Mouse (Mus musculus) cerebellum, postnatal 10 days (tissue): Measurements from ENCODE around the gene Tspan14.
A peak's percentile ranks its signal among the peaks of the same experiment; 100 is the strongest.

Source experiments
- DNase-seq, 2 experiments: peaks; one replicate each; pipeline ENCODE4 v3.0.0; 2021; ENCODE audit warnings: mixed read lengths in 2 of 2

The Tspan14 gene

GRCm38 (mm10) chr14:40949730-40950614 is 16.6 kb downstream of the Tspan14 start:
- no peak for DNase-seq

GRCm38 (mm10) chr14:40949047-40949446 is 17.6 kb downstream of the Tspan14 start:
- no peak for DNase-seq

- no peak for DNase-seq
Measured at GRCm38 (mm10) chr14:40948522-40948921, 18.1 kb downstream of the Tspan14 start.

- no peak for DNase-seq
Measured at GRCm38 (mm10) chr14:40947431-40948394, 18.9 kb downstream of the Tspan14 start.

GRCm38 (mm10) chr14:40943802-40944201 is 22.8 kb downstream of the Tspan14 start:
- DNase-seq = no peak

- no peak for DNase-seq
Measured at GRCm38 (mm10) chr14:40942429-40942828, 24.2 kb downstream of the Tspan14 start.

GRCm38 (mm10) chr14:40938380-40938987 is 28.1 kb downstream of the Tspan14 start:
- no peak for DNase-seq

GRCm38 (mm10) chr14:40937052-40937451 is 29.6 kb downstream of the Tspan14 start:
- DNase-seq = no peak

GRCm38 (mm10) chr14:40935481-40935880 is 31.1 kb downstream of the Tspan14 start:
- no peak for DNase-seq

GRCm38 (mm10) chr14:40935054-40935453 is 31.6 kb downstream of the Tspan14 start:
- DNase-seq = no peak

- DNase-seq = no peak
Measured at GRCm38 (mm10) chr14:40933328-40933727, 33.3 kb downstream of the Tspan14 start.

- DNase-seq = no peak
Measured at GRCm38 (mm10) chr14:40932225-40932624, 34.4 kb downstream of the Tspan14 start.

GRCm38 (mm10) chr14:40931115-40931829 is 35.3 kb downstream of the Tspan14 start:
- DNase-seq = no peak

- no peak for DNase-seq
Measured at GRCm38 (mm10) chr14:40929943-40930342, 36.7 kb downstream of the Tspan14 start.

- DNase-seq = no peak
Measured at GRCm38 (mm10) chr14:40928897-40929296, 37.7 kb downstream of the Tspan14 start.

GRCm38 (mm10) chr14:40927041-40927440 is 39.6 kb downstream of the Tspan14 start:
- no peak for DNase-seq

GRCm38 (mm10) chr14:40924378-40925113 is 42.1 kb downstream of the Tspan14 start:
- DNase-seq = peak; percentile 63 to 65

- DNase-seq = no peak
Measured at GRCm38 (mm10) chr14:40921241-40921640, 45.4 kb downstream of the Tspan14 start.

GRCm38 (mm10) chr14:40919521-40919920 is 47.1 kb downstream of the Tspan14 start:
- DNase-seq = no peak

GRCm38 (mm10) chr14:40918477-40918876 is 48.1 kb downstream of the Tspan14 start:
- no peak for DNase-seq

GRCm38 (mm10) chr14:40917632-40918031 is 49.0 kb downstream of the Tspan14 start:
- DNase-seq = peak; percentile 95 to 98

GRCm38 (mm10) chr14:40916667-40917066 is 49.9 kb downstream of the Tspan14 start:
- DNase-seq = no peak
